Mouse (Mus musculus) adrenal gland, adult (tissue): ENCODE measurements around the gene Slain2.
A peak's percentile ranks its signal among the peaks of the same experiment; 100 is the strongest.
"Not testable (repeated sequence)": the region's sequence is repeated elsewhere in the genome, so short reads cannot be mapped to it uniquely, and the experiment has no call there.

ENCODE experiments used
- DNase-seq, 2 experiments: peaks; one replicate each; pipeline ENCODE4 v3.0.0; 2022 to 2023; ENCODE audit warnings: low spot score in 1 of 2; ENCODE audit not compliant: inconsistent age in 2 of 2

Slain2 gene

DNA sequence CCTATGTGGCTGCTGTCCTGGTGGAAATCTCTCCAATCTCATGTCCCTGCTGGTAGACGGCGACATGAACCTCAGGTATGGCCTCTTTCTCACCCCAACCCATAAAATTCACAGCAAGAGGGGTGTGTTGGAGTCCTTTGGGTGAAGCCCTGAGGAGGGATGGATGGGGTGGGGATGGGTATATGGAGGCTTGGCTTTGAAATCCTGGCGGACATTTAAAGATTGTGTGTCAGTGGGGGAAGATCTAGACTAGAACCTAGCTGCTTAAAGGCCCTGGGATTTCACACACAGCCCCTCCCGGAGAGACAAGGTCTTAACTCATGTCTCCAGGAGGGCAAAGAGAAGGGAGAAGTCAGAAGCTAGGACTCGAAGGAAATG is 93.5 kb downstream of the Slain2 start:
- no peak for DNase-seq

DNA sequence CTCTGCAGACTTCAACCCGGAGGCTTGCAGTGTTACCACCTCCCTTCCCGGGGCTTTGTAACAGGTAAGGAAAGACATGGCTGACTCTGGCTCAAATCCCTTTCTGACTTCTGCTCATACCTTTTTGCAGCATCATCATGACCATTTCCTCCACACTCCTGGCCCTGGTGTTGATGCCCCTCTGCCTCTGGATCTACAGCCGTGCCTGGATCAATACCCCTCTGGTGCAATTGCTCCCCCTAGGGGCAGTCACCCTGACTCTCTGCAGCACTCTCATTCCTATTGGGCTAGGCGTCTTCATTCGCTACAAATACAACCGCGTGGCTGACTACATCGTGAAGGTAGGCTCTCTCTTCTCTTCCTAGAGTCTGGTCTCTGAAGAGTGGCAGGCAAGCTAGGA is 94.1 kb downstream of the Slain2 start:
- DNase-seq = peak; percentile 38 to 66

DNA sequence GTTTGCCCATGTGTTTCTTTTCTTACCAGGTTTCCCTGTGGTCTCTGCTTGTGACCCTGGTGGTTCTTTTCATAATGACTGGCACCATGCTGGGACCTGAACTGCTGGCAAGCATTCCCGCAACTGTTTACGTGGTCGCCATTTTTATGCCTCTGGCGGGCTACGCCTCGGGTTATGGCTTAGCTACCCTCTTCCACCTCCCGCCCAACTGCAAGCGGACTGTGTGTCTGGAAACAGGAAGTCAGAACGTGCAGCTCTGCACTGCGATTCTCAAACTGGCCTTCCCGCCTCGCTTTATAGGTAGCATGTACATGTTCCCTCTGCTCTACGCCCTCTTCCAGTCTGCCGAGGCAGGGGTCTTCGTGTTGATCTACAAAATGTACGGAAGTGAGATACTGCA is 97.7 kb downstream of the Slain2 start:
- not testable (repeated sequence) for DNase-seq

DNA sequence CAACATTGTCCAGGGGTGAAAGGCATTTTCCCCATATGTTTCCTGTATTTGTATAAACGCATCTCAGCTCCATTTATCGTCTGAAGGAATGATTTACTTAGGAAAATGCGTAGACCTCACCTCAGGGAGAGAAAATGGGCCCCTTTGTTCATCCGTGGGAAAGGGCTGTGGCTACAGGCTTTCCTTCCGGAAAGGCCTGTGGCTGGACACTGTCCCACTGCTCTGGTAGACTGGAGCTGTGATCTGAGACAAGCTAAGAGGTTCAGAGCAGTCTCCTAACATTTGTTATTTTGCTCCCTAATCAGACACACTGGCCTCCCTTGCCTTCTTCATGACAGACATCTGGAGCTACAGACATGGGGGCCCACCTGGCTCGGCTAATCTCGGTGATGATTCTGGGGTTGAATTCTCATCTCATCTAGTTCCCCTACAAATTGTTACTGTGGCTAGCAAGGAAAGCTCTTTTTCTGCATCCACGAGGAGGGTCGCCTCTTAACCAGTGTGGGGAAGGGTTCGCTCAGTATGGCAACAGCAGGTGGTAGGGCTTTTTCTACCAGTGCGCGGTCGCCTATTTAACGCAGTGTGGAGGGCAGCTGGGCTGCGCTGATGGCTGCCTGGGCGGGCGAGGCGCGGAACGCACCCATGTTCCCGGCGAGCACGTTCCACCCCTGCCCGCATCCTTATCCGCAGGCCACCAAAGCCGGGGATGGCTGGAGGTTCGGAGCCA is 98.9 kb downstream of the Slain2 start:
- not testable (repeated sequence) for DNase-seq

DNA sequence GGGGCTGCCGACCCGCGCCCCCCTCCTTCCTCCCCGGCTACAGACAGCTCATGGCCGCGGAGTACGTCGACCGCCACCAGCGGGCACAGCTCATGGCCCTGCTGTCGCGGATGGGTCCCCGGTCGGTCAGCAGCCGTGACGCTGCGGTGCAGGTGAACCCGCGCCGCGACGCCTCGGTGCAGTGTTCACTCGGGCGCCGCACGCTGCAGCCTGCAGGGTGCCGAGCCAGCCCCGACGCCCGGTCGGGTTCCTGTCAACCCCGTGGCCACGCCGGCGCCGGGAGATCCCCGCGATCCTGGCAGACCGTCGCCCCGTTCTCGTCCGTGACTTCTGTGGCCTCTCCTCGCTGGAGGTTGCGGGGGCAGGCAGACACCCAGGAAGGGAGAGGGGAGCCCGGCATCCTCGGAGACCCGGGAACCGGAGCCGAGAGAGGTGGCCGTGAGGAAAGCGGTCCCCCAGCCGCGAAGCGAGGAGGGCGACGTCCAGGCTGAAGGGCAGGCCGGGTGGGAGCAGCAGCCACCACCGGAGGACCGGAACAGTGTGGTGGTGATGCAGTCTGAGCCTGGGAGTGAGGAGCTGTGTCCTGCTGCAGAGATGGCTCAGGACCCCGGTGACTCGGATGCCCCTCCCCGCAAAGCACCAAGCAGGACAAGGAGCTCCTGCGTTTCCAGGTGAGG is 99.6 kb downstream of the Slain2 start:
- peak in 1 of 2 experiments; percentile 33 for DNase-seq

DNA sequence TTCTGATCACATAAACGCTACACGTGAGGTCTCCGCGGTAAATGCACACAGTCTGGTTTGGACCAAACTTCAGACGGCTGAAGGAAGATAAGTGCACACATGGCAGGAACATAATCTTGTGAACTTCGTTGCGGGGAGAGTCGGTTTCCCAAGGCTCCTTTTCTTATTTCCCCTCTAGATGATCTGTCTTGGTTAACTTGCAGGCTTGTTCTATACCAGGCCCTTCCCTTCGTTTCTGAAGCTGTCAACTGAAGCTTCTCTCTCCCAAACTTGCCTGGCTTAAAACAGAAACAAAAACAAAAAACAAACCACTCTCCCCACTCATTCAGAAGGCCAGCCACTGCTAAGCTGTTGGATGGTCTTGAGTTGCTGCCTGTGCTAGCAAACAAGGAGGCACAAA is 100.6 kb downstream of the Slain2 start:
- no peak for DNase-seq

DNA sequence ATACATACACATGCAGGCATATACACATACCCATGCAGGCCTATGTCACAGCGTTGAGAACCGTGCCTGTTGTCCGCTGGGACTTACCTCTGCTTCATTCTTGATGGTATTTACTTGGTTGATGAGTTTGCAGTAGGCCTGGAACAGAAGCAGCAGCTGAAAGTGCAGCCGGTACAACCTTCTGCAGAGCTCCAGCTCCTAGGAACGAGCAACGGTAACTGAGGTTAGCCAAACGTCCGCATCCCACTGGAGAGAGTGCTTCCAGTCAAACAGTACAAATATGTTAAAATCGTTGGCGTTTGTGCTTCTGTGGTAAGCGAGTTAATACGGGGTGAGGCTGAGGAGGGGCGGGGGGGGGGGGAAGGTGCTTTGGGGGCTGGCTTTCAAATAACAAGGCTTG is 109.7 kb downstream of the Slain2 start:
- DNase-seq = no peak
